Mouse (Mus musculus) liver, adult (tissue): ENCODE measurements around the gene Tbc1d22a.

Source experiments
- GATA4 ChIP-seq: IDR thresholded peaks from 2 replicates; pipeline ENCODE4 v1.6.1; 2014; ENCODE audit warnings: mild to moderate bottlenecking, low read length; ENCODE audit not compliant: insufficient replicate concordance

Gene Tbc1d22a

GRCm38 (mm10) chr15:86266975-86267374 lies 52.7 kb downstream of the Tbc1d22a start:
- no peak for TF ChIP-seq GATA4

DNA sequence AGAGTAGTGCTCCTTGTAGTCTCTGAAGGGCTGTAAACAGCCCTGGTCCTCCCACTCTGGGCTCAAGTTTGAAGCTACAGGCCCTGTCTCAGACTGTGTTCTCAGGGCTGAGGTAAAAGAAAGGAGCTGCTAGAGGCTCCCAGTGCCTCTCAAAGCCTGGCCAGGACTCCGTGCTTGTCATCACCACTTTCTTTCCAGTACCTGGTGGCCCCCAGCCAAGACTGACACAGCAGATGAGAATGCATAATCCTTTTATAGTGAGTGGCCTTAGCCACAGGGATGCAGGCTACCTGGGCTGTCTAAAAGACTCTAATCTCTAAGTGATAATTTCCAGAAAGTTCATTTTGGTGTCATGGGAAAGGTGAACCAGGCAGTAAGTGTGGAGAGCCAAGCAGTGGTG lies 54.3 kb downstream of the Tbc1d22a start:
- no peak for TF ChIP-seq GATA4

DNA sequence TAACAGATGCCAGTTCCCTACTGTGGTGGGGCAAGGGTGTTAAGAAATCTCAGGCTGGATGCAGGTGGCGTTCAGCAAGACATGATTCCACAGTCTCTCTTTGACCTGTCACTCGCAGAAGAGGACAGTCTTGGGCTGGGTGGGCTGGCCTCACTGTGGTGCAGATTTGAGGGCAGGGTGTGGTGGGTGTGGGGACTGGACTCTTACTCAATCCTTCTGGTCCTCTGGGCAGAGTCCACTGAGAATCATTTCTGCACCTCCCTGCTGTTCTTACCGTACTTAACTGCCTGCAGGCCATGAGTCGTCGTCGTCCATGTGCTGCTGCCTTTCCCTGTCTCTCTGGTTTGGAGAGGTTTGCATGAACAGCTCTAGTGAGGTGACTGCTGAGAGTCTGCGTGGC lies 61.5 kb downstream of the Tbc1d22a start:
- no peak for TF ChIP-seq GATA4

- TF ChIP-seq GATA4: no peak
Observed at GRCm38 (mm10) chr15:86276538-86277264, 62.4 kb downstream of the Tbc1d22a start.

GRCm38 (mm10) chr15:86277428-86277827 lies 63.2 kb downstream of the Tbc1d22a start:
- no peak for TF ChIP-seq GATA4

DNA sequence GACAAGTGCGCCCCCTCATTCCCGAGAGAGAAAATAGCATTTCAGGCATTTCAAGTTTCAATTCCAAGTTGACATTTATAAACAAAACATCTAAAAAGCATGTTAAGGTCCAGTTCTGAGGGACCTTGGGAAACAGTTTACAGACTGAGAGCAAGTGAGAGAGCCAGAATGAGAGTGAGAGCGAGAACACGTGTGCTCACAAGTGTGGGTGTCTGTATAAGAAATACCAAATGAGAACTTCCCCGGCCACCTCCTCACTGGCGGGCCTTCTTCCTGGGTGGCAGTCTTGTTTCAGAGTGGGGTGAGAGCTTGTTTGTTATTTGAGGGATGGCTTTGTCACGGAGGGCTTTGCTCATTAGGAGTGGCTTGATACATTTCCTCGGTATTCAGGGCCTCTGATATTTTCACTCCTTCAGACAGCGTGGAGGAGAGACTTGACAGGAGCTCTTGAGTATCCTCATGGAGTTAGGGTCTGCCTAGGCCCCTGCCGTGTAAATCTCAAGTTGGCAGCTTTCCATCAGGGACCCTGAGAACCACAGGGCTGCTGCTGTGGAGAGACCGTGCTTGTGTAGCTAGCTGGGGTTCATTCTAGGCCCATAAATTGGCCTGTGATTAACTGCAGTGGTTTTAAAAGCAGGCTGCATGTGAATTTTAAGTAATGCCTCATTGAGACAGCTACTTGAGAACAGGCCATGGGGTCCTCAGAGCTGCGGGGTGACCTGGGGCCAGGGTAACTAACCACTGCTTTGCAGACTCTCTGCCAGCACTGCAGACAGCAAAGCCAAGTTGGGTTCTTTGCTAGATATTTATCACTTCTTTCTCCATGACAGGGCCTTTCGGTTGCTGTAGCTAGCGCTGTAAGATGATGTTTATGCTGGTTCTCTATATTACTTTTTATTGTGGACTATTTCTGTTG lies 65.1 kb downstream of the Tbc1d22a start:
- TF ChIP-seq GATA4: no peak

DNA sequence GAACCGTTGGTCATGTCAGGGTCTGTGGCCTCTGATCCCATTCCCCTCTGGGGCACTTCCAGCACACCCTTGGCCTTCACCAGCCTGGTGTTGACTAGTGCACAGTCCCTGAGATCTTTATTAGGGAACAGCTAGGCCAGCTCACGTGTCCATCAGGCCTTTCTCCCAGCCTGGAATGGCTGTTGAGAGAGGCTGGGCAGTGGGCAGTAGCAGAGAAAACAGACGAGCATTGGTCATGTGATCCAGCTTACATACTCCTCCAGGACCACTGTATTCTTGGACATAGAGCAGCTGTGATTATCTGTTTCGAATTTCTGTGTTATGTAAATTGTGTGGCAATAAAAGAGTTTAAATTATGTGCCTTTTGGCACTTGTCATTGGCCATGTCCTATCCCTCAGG lies 65.9 kb downstream of the Tbc1d22a start:
- no peak for TF ChIP-seq GATA4

DNA sequence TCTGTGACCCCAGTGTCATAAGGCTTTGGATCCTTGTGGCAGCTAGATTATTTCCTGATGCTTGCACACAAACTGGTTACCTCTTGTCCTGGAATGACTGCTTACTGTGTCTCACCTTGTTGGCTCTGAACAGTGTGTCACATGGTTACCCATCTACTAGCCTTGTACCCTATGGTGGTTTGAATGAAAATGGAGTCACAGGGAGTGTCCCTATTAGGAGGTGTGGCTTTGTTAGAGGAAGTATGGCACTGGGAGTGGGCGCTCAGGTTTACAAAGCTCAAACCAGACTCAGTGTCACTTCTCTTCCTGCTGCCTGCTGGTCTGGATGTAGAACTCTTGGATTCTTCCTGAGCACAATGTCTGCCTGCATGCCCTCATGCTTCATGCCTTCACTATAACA lies 69.0 kb downstream of the Tbc1d22a start:
- no peak for TF ChIP-seq GATA4

- TF ChIP-seq GATA4: no peak
Observed at GRCm38 (mm10) chr15:86285296-86285695, 71.0 kb downstream of the Tbc1d22a start.

DNA sequence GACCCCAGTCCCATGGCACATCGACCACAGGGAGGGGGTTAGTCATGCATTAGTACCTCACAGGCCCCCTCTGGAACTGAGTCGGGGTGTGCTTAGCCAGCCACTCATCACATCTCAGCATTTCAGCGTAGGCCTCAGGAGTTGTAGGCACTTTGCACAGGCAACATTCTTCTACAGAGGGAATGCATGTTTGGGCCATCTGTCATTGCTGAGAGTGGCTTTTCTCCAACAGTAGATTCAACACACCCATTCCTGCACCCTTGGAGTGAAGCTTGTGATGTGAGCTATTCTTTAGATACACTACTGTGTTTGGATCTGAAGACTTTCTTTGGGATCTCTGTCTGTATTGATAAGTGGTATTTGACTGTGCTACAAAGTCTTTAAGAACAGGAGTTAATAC lies 75.8 kb downstream of the Tbc1d22a start:
- no peak for TF ChIP-seq GATA4

DNA sequence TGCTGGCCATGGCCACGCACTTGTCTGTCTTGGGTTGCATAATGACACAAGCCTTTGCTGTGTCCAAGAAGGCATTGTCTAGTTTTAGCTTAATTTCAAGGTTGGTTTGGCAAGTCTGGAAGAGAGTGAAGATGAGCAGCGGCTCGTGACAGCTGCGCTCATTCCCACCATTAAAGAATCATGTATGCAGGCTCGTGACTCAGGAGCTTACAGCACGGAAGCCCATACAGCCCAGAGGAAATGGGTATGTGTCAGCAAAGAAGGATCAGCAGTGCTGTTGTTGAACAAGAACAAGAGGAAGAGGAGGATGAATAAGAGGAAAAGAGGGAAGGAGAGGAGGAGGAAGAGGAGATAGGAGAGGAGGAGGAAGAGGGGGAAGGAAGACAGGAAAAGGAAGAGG lies 78.0 kb downstream of the Tbc1d22a start:
- no peak for TF ChIP-seq GATA4

DNA sequence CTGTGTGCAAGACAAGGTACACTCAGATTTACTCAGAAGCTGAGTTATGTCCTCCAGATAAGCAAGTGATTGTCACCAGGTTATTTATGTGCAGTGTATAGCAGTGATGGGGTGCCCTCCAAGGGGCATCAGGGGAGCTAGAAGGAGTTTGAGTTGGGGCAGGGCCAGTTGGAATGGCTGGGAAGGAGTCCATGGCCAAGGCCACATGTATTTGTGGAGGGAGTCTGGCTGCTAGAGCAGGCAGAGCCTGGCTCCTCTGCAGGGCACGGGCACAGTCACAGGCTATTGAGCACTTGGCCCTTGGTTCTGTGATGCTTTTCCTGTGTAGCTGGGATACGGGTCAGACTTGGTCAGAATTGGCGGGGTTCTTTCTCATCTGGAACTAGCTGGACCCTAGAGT lies 80.2 kb downstream of the Tbc1d22a start:
- TF ChIP-seq GATA4: no peak

DNA sequence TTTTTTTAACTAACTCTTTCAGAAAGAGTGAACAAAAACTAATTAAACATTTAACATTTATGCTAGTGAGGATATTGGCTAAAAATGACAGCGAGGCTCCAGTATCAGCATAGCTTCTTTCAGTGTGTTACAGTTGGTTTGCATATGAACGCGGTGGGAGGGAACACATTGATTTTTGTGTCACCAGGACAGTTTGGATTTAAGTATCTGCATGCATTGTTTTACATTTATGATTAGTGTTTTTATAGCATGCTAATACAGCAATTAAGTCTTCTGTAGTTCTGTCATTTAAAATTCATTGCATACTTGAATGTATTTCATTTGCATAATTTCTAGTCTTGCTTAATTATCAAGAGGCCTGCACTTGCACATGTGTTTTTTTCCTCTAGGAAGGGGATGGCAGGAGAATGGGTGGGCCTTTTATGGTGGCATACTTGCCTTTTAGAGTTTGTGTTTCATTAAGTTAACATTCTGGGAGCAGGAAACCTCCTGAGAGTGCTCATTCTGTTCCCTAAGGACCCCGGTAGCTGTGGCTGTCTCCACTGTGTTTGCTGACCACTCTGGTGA lies 81.5 kb downstream of the Tbc1d22a start:
- TF ChIP-seq GATA4: no peak

DNA sequence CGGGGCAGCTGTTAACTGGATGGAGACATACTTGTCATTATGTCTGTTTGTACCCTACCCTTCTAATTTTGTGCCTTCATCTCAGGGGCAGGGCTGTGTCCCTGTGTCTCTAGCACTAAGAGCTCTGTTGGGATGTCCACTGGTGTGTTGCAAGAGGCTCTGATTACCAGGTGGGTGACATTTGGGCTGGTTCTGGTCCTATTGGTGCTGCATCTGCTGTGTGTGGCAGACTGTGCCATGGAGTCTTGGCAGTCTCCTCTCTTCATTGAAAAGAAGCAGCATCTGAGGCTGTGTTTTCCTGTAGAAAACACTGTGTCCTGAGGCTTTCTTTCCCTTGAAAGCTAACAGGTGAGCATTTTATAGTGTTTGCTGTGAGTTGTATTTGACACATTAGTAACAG lies 83.0 kb downstream of the Tbc1d22a start:
- no peak for TF ChIP-seq GATA4

- no peak for TF ChIP-seq GATA4
Observed at GRCm38 (mm10) chr15:86303876-86304275, 89.6 kb downstream of the Tbc1d22a start.

GRCm38 (mm10) chr15:86304861-86305260 lies 90.6 kb downstream of the Tbc1d22a start:
- TF ChIP-seq GATA4: no peak

DNA sequence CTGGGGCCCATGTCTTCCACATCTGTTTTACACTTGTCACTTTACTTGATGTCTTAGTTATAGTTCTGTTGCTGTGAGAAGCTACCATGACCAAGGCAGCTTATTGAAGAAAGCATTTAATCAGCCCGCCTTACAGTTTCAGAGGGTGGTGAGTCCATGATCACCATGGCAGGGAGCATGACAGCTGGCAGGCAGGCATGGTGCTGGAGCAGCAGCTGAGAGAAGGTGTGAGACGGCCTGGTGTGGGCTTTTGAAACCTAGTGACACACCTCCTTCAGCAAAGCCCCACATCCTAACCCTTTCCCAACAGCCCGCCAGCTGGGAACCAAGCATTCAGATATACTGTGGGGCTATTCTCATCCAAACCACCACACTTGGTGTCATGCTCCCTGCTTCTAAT lies 91.0 kb downstream of the Tbc1d22a start:
- TF ChIP-seq GATA4: no peak
